Mouse (Mus musculus) adrenal gland, postnatal 36 days (tissue): ENCODE results near the gene Mgat1. TPM values are rescaled to one million over a fixed set of nuclear protein-coding genes. Genes with fewer than 3 reads are reported as not detected.
"Not testable (repeated sequence)": the region's sequence is repeated elsewhere in the genome, so short reads cannot be mapped to it uniquely, and the experiment has no call there.

Experiments used
- DNase-seq, 2 experiments: peaks; one replicate each; pipeline ENCODE4 v3.0.0; 2021; ENCODE audit warnings: mixed read lengths in 1 of 2
- long read RNA-seq, 2 experiments: library from polyadenylated mRNA; stranded (forward); transcript quantifications; one replicate each; pipeline ENCODE4 v2.0.0; 2021; ENCODE audit warnings: borderline sequencing depth in 2 of 2
- total RNA-seq, 2 experiments: library from RNA; stranded (reverse); gene quantifications; 2 replicates each; pipeline ENCODE4 v1.2.3; 2021

The Mgat1 gene
- 100 to 1,000 TPM; 113 to 135 TPM for total RNA-seq
- long read RNA-seq, experiment 1, transcript Mgat1-201 (3 exons, 2,976 nt), result minor isoform, 17 of 126 reads
- long read RNA-seq, experiment 1, transcript Mgat1-213 (4 exons, 3,151 nt), result minor isoform, 9 of 126 reads
- long read RNA-seq, experiment 1, transcript Mgat1-202 (3 exons, 2,729 nt), result major isoform, 61 of 126 reads
- long read RNA-seq, experiment 1, partial matches to known transcripts, result 28 of 126 reads
- long read RNA-seq, experiment 1, other reads (novel, unspliced or antisense), result 6 of 126 reads
- long read RNA-seq, experiment 2, transcript Mgat1-202 (3 exons, 2,729 nt), result major isoform, 30 of 48 reads
- long read RNA-seq, experiment 2, transcript Mgat1-201 (3 exons, 2,976 nt), result minor isoform, 6 of 48 reads
- long read RNA-seq, experiment 2, partial matches to known transcripts, result 6 of 48 reads
- long read RNA-seq, experiment 2, other reads (novel, unspliced or antisense), result 4 of 48 reads

DNA sequence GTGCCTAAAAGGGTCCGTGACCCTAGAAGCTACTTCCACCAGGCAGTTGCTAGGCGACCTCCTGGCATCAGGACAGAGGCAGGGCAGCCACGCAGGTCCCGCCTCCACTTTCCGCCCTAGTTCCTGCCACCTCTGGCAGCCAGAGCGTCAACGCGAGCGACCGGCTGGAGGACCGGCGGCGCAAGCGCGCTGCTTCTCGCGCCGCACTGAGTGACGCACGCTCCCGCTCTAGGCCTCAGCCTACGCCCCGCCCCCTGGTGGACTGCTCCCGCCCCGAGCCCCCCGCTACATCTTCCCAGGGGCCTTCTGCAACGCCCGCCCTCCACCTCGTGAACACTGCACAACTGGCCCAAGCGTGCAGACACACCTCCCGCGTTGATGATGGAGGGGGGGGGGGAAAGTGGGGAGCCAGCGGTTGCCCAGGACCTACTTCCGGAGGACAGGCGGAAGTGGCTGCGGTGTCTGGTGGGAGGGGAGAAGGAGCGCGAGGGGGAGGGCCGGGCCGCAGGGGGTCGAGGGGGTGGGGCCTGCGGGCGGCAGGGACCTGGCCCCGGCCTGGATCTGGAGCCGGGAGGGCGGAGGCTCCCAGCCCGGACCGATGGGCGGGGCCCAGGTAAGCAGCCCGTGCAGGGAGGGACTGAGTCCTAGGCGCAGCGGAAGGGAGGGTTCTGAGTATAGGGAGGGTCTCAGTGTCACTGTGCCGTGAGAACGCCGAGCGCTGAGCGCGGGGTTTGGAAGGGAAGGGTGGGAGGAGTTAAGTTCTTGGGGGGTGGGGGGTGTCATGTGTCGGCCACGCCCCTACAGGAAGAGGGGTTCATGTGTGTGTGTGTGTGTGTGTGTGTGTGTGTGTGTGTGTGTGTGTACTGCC is at the start of gene Mgat1:
Gene Mgat1, plus strand, starts transcription at position 465 of the 868 bp plus-strand sequence.
- DNase-seq, result peak; percentile 95 to 97

DNA sequence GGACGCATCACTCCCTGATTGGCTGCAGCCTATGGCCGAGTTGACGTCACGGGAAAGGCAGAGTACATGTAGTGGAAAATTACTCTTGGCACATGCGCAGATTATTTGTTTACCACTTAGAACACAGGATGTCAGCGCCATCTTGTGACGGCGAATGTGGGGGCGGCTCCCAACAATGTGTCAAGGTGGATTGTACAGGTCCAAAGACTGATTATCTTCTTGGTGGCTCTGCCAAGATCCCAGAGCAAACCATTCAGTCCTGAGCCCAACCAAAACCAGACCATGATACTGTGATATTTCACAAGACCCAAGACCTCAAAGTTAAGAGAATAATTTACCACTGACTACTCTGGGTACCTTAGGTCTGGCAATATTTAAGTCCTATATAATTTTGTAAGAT is 49.2 kb upstream of the Mgat1 start:
- not testable (repeated sequence) for DNase-seq

DNA sequence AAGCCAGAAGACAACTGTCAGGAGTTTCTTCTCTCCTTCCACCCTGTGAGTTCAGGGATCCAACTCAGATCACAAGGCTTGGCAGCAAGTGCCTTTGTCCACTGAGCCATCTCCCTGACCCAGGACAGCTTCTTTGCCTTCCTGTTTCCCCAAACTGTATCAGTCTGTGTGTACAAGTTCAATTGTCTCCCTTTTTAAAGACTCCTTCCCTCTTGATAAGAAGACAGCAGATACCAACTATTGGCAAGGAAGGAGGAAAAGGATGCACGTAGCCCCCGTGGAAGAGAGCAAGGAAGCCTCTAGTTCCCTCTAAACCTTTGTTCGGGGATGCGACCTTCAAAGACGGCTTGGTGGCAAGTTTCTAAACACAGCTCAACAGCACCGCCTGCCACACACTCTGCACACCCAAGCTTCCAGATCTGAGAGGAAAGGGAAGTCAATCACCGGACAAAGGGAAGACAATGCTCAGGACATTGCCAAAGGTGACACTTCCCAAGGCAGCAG is 48.1 kb upstream of the Mgat1 start:
- peak; percentile 39 to 41 for DNase-seq

DNA sequence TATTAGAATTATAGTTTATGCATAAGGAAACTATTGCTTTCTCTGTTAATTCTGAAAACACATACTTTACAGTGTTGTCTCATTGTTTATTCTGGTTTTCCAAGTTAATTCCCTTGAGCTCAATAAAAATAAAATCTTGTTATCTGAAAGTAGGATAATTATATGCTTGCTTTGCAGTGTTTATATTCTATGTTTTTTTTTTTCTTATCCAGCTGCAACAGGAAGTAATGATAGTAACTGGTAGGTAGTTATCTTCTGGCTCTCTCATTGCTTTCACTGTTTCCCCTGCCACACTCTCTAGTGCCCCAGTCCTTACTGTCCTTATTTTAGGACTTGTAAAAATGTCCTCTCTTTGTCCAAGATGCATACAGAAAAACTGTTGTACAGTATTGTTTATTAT is 43.3 kb upstream of the Mgat1 start:
- DNase-seq, result no peak

DNA sequence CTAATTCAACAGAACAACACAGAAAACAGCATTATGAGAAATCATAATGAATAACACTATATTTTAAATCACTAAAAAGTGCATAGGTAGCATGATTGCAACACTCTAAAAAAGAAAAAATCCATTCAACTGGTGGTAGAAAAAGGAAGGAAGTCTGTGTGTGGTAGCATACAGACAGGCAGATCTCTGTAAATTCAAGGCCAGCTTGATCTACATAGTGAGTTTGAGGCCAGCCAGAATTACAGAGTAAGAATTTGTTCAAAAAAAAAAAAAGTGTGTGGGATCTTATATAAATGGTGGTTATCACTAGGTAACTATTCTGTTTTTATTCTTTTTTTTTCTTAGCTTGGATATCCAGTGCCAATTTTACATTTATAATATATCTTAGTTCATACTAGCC is 42.8 kb upstream of the Mgat1 start:
- DNase-seq, result no peak

DNA sequence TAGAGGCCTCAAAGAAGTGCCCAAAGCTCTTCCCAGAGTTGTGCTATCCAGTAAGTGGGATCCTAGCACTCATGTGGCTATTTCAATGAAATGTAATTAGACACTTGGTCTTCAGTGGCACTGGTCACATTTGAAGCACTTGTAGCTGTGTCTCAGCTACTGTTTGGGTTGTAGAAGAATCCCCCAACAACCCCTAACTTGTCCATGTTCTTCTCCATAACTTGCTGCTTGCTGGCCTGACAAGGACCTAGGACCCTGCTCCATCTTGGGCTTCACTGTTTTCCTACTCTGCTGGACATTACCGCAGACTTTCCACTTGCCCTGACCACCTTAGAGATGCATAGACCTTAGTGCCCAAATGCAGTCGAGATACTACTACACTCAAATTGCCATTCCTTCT is 41.9 kb upstream of the Mgat1 start:
- no peak for DNase-seq

DNA sequence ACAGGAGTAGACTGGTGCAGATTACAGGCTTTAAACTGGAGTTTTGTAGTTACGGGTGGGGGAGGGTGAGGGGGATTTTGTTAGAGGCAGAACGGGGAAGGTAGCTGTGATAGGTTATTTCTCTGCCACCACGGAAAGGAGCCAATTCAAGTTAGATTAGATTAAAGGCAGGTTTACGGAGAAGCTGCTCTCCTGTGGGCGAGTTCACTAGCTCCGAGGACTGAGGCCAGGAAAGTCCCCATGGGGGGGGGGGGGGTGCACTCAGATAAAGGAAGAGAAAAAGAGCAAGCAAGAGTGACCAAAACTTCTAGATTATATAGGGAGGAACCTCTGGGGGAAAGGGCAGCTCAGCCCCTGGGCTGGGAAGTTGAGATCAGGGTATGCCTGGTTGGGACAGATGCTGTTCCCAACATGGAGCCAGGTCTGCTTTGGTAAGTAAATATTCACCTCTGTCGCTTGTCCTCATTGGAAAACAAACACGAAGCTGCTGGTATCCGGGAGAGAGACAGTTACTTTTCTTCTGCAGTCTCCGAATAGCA is 41.4 kb upstream of the Mgat1 start:
- DNase-seq, result peak in 1 of 2 experiments; percentile 34

DNA sequence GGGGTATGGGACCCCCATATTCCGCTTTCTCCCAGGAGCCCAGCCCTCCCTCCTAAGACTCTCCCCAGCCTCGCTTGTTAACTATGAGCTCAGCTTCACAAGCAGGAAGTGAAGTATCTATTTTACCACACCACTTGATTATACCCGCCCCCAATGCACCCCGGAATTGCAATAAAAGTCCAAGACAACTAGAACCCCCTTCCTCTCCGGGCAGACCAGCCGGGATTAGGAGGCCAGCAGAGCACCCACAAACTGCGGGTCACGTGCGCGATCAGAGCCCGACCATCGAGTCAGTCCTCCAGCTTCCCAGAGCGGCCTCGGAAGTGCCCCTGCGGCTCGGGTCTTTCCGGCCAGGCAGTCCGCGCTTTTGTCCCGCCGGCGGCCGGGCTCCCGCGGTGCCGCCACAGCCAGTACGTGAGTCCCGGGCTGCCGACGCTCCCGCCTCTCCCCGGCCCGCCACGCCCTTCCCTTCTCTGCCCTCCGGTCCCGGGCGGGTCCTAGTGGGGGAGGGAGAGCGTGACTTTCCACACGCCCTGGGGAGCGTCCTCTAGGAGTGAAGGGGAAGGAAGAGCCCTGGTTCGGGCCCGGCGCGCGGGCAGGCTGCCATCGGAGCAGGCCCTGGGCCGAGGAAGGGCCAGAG is 40.7 kb upstream of the Mgat1 start, which contains the start of gene Zfp62:
Gene Zfp62, plus strand, starts transcription at position 164 of the 640 bp plus-strand sequence.
- peak; percentile 97 for DNase-seq

DNA sequence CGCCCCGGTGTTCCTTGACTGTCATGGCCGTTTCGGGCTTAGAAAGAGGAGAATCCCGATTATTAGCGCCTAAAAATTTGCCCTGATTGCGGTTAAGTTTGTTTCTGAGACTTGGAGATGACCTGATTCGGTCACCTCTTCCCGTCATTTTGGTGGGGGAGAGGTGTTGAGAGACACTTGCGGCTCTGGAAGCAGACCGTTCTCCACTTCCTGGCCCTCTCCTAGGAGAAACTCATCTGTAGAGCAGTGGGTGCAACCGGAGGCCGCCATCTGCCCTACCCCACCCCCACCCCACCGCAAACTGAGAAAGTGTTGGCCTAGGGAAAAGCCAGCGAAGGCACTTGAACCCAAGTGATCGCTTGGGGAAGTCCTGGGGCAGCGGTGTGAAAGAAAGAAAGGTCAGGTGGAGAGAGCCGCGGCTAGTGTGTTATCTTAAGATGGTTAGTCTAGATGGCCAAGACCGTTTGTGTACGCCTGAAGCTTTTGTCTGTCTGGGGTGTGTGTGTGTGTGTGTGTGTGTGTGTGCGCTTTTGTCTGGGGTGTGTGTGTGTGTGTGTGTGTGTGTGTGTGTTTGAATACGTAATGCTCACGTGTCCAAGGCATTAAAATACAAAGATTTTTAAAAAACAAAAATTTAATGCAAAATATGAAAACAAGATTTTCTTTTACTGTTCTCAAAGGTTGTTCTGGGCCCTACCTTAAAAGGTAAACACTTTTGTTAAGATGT is 40.1 kb upstream of the Mgat1 start:
- DNase-seq, result peak in 1 of 2 experiments; percentile 49

DNA sequence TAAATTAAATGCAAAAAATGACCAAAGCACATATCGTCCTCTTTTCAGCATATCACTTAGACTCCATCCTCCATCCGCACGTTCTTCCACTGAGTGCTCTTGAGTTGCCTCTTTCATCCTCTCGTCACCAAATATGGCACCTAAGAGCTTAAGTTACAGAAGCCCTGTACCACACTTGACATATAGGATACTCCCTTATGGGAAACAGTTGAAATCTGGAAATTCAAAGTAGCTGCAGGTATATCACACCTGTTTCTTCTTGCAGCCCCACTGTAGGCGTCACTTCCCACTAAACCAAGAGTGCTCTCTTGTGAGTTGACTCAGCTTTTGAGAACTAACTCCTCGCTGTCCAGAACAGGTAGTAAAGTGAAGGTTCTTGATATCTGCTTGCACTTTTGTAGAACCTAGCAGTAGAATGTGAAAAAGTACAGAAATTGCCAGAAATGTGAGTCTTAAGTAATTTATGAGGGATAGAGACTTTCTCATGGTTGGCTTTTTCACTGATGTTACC is 38.9 kb upstream of the Mgat1 start:
- DNase-seq, result no peak

DNA sequence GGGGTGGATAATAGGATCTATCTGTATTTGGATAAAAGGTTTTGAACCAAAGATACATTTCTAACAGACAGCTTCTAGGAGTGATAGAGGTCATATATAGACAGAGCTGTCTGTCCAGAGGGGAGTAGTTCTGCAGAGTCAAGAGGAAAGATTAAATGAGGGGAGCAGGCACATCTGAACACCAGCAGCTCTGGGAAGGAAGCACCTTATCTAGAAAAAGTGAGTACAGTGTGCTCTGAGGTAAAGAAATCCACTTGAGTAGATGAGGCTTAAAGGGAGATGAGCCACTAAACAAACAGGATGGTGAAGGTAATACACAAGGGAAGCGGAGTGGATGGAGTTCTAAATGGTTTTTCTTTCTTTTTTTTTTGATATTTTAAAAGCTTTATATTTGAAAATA is 36.5 kb upstream of the Mgat1 start:
- DNase-seq, result no peak

DNA sequence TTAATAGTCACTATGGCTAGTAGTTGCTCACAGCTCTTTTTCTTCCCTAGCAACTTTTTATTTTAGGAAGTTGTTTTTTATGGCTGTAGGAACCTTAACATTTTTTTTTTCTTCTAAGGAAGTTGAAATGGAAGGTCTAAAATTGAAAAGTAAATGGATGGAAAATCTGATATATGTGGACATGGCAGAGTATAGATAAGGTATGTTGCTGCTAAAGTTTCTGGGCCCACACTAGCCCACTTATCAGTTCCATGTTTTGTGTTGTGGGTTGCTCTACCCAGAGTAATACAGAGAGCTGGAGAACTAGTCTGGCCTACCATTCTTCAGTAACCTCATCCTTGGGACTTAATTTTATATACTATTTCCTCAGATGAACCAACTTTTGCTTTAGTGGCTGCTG is 31.4 kb upstream of the Mgat1 start:
- DNase-seq, result no peak

DNA sequence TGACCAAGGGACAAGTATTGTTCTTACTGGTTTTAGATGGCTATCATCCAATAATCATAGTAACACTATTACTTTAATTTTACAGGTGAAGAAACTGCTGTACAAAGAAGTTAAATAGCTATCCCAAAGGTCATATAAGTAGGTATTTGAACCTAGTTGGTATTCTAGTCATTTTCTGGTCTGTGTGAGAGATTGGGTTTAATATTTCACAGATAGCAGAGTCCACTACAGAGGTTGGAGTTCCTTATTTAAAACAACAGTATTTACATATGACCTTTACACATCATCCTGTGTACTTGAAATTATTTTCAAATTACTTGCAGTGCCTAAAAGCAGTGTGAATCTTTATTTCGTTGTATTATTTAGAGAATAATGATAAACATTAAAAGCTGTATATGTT is 30.5 kb upstream of the Mgat1 start:
- no peak for DNase-seq

DNA sequence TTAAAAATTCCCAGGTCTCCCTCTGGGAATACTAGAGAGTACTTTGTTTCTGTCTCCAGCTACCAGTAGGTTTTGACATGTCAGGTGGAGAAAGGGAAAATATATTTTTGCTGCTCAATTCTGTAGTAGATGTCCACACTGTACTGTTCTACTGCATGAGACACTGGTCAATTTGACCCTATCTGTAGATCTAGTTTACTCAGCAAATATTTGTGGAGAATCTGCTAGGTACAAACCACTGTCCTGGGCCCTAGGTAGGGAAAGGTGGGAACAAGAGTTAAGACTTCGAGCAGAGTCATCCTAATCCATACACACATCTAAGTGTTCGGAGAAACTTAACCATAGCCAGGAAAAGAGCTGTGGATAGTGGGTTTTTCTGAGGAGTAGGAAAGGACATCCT is 24.7 kb upstream of the Mgat1 start:
- DNase-seq, result no peak

DNA sequence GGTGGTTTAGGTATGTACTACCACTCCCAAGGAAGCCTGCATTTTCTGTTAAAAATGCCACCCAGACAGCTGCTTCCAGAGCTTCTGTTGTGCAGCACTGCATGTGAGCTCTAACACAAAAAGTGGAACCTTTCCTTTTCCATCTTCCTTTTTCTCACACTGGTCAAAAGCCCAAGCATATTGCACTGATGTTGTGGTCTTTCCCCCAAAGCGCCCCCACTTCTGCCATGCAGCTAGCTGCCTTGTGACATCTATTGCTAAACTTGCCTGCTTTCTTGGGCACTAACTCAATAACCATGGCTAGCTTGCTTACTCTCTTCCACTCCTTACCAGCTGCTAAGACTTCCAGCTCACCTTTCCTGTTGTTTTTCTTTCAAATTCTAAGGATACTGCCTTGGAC is 19.5 kb upstream of the Mgat1 start:
- DNase-seq, result no peak

DNA sequence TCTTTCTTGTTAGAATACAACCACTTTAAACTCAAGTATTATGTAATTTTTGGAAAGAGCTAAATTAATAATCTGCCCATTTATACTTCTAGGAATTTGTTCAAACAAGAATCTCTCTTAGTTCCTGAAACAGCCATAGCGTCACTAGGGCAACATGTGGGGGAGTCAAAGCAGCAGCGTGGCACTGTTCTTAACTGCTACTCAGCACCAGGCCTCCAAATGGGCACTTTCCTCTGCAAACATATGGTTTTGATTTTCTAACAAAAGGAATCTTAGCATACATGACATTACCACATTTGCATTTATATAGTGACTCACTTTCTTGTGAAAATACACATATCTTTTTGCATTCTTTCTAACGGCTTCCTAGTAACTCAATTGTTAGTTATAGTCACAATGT is 11.2 kb upstream of the Mgat1 start:
- DNase-seq, result no peak

DNA sequence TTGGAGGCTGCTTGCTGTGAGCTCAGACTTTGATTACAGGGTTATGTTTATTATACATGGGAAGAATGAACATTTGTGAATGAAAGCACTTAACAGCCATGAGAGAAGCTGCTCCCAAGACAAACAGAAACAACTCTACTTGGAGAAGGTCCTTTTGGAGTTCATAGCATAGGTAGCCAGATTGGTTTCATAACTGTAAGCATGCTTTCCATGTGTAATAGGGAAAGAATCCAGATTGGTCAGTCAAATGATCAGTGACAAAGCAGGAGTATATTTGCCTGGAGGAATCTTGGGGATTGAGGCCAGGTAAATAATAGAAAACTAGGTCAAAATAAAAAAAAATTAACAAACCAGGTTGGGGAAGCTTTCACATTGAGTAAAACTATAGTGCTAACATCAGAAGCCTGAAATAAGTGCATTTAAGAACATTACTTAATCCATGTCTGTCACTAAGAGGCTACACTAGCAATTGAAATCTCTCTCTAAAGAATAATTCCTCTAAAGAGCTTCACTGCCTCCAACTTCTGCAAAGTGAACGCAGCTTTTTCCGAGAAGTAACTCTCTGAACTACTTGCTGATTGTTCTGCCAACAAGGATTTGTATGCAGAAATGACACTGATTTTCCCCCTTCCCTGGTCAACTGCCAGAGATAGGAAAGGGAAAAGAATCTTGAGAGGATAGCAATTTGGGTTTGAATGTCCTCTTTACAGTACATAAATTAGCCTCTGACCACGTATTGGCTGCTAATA is 8.4 kb upstream of the Mgat1 start:
- no peak for DNase-seq

DNA sequence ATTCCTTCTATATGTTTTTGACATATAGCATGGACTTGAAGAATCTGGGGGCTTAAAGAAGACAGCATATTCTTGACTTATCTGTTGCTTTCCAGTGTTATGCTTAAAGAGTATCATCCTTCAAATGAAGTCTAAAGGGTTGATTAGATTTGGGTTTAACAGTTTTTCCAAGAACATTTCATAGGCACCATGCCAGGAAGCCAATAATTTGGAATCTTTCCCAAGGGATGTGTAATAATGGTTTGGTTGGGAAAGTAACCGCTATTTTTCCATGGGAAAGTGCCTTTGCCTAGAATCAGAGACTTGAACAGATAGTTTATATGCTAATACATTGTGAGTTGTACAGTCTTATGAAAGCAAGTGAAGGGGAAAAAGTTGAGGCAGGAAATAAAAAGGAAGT is 7.1 kb upstream of the Mgat1 start:
- DNase-seq, result no peak

DNA sequence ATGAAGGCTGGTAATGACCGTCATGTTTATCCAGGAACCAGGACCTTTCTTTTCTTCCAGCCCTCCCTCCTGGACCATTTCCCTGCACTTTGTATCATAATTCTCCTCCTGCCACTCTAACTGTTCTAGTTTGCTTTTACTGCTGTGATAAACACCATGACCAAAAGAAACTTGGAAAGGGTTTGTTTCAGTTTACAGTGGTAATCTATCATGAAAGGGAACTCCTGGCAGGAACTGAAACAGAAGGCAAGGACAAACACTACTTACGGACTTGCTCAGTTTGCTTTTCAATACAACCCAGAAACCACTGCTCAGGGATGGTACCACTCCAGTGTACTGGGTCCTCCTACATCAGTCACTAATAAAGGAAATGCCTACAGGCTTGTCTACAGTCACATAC is 6.5 kb upstream of the Mgat1 start:
- DNase-seq, result no peak

DNA sequence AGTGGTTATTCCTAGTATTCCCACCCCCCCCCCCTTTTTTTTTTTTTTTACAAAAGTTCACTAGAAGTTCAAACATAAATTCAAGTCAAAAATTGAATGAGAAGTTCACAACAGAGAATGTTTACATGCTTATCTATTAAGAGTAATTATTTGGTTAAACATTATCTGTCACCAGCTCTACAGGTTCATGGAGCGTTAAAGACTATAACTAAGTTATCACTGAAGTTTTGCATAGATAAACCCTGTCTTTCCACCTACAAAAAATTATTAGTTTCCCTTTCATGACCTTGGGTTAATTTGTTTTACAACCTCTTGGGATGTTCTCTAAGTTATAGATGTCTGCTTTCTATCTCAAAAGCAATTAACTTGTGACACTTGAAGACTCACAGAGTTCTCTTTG is 3.7 kb upstream of the Mgat1 start:
- no peak for DNase-seq
